Mouse (Mus musculus) A20 (cell line): Measurements from ENCODE around the gene Chrne.
A peak's percentile ranks its signal among the peaks of the same experiment; 100 is the strongest.

Experiments used
- DNase-seq: peaks from one replicate; pipeline ENCODE4 v3.0.0-alpha.2; 2011; ENCODE audit warnings: low read depth, low spot score

Gene Chrne

GRCm38 (mm10) chr11:70619101-70619500 is at the start of gene Chrne:
Gene Chrne (minus strand): TSS chr11:70619216.
- DNase-seq = no peak

- no peak for DNase-seq
These were observed 49.3 kb upstream of the Chrne start for GRCm38 (mm10) chr11:70668335-70668770.

- no peak for DNase-seq
These were observed 48.5 kb upstream of the Chrne start for GRCm38 (mm10) chr11:70667271-70668150.

GRCm38 (mm10) chr11:70666687-70667086 is 47.7 kb upstream of the Chrne start:
- DNase-seq = no peak

- peak; percentile 15 for DNase-seq
These were observed 45.7 kb upstream of the Chrne start for GRCm38 (mm10) chr11:70664741-70665140.

GRCm38 (mm10) chr11:70663957-70664356 is 44.9 kb upstream of the Chrne start:
- no peak for DNase-seq

- no peak for DNase-seq
These were observed 44.1 kb upstream of the Chrne start for GRCm38 (mm10) chr11:70663101-70663500.

GRCm38 (mm10) chr11:70660571-70660970 is 41.6 kb upstream of the Chrne start:
- DNase-seq = no peak

- DNase-seq = no peak
These were observed 39.9 kb upstream of the Chrne start for GRCm38 (mm10) chr11:70658942-70659341.

GRCm38 (mm10) chr11:70658521-70658920 is 39.5 kb upstream of the Chrne start:
- DNase-seq = no peak

- no peak for DNase-seq
These were observed 39.0 kb upstream of the Chrne start for GRCm38 (mm10) chr11:70657991-70658390.

- DNase-seq = peak; percentile 51
These were observed 38.6 kb upstream of the Chrne start for GRCm38 (mm10) chr11:70657573-70657972.

GRCm38 (mm10) chr11:70656964-70657363 is 37.9 kb upstream of the Chrne start, which contains the start of gene Eno3:
Gene Eno3 (plus strand): TSS chr11:70657202.
- no peak for DNase-seq

- peak; percentile 75 for DNase-seq
These were observed 37.5 kb upstream of the Chrne start for GRCm38 (mm10) chr11:70656456-70656927.

GRCm38 (mm10) chr11:70655571-70656455 is 36.8 kb upstream of the Chrne start:
- peak; percentile 92 for DNase-seq

- peak; percentile 92 for DNase-seq
These were observed 36.0 kb upstream of the Chrne start for GRCm38 (mm10) chr11:70654923-70655570.

GRCm38 (mm10) chr11:70654198-70654922 is 35.3 kb upstream of the Chrne start, which contains the start of gene Pfn1:
Gene Pfn1 (minus strand): TSS chr11:70654644.
- DNase-seq = peak; percentile 94

GRCm38 (mm10) chr11:70653345-70654197 is 34.6 kb upstream of the Chrne start:
- DNase-seq = peak; percentile 89

GRCm38 (mm10) chr11:70652884-70653344 is 33.9 kb upstream of the Chrne start:
- no peak for DNase-seq
